Mouse (Mus musculus) left cerebral cortex, postnatal 14 days (tissue): ENCODE measurements at regions not wholly inside any gene's neighbourhood (a gene's known extent, or its start where the extent isn't known, plus 50 kb on each side); places are given as distances from the start of the nearest gene placed in this dataset.
A peak's percentile ranks its signal among the peaks of the same experiment; 100 is the strongest.

Experiments
- DNase-seq, 2 experiments: peaks; one replicate each; pipeline ENCODE4 v3.0.0; 2021 to 2022; ENCODE audit warnings: low spot score in 2 of 2, mixed read lengths in 1 of 2
- intact Hi-C: fragments of 180-260 bp; cut with DNase I; formaldehyde crosslinking; loops from one replicate; pipeline ENCODE4 v1.15.1; 2025

- no peak for DNase-seq
- intact Hi-C loops: no loop called here
Measured at GRCm38 (mm10) chr16:47354279-47354678, 856.0 kb upstream of the Nectin3 start.

GRCm38 (mm10) chr16:47394398-47394797 lies 889.1 kb upstream of the Dppa4 start:
- DNase-seq: no peak
- intact Hi-C loops: no loop called here

GRCm38 (mm10) chr16:47407067-47407466 lies 876.5 kb upstream of the Dppa4 start:
- intact Hi-C loops: no loop called here
- DNase-seq: peak in 1 of 2 experiments; percentile 1

- intact Hi-C loops: no loop called here
Measured at GRCm38 (mm10) chr16:47418680-47419252, 864.8 kb upstream of the Dppa4 start.

GRCm38 (mm10) chr16:47445083-47445482 lies 838.5 kb upstream of the Dppa4 start:
- intact Hi-C loops: no loop called here
- DNase-seq: peak in 1 of 2 experiments; percentile 9

More at GRCm38 (mm10) chr16:47418680-47419252, 864.8 kb upstream of the Dppa4 start:
- DNase-seq: no peak

GRCm38 (mm10) chr16:47475441-47476081 lies 808.0 kb upstream of the Dppa4 start:
- DNase-seq: no peak
- intact Hi-C loops: no loop called here

- intact Hi-C loops: no loop called here
- DNase-seq: no peak
Measured at GRCm38 (mm10) chr16:47482071-47482470, 801.5 kb upstream of the Dppa4 start.

- intact Hi-C loops: no loop called here
- DNase-seq: peak in 1 of 2 experiments; percentile 6
Measured at GRCm38 (mm10) chr16:47488525-47488924, 795.0 kb upstream of the Dppa4 start.

GRCm38 (mm10) chr16:47525857-47526256 lies 757.7 kb upstream of the Dppa4 start:
- peak in 1 of 2 experiments; percentile 15 for DNase-seq
- intact Hi-C loops: loop anchor here (10.0 kb wide), 1 partner anchor 249 kb away; no protein-coding TSS in a partner anchor

GRCm38 (mm10) chr16:47526613-47527012 lies 756.9 kb upstream of the Dppa4 start:
- peak in 1 of 2 experiments; percentile 5 for DNase-seq
- intact Hi-C loops: loop anchor here (10.0 kb wide), 1 partner anchor 248 kb away; no protein-coding TSS in a partner anchor

- intact Hi-C loops: no loop called here
- DNase-seq: no peak
Measured at GRCm38 (mm10) chr16:47536524-47536923, 747.0 kb upstream of the Dppa4 start.

- DNase-seq: no peak
- intact Hi-C loops: no loop called here
Measured at GRCm38 (mm10) chr16:47551101-47551500, 732.4 kb upstream of the Dppa4 start.

- intact Hi-C loops: no loop called here
- DNase-seq: no peak
Measured at GRCm38 (mm10) chr16:47568051-47568450, 715.5 kb upstream of the Dppa4 start.

- DNase-seq: no peak
- intact Hi-C loops: no loop called here
Measured at GRCm38 (mm10) chr16:47599476-47599875, 684.1 kb upstream of the Dppa4 start.
